Mouse (Mus musculus) midbrain, embryonic 14.5 days (tissue): ENCODE data around the gene Rpl6. TPM values are rescaled to one million over a fixed set of nuclear protein-coding genes. Genes with fewer than 3 reads are reported as not detected.
"Not testable (repeated sequence)": the region's sequence is repeated elsewhere in the genome, so short reads cannot be mapped to it uniquely, and the experiment has no call there.

ENCODE experiments used
- ATAC-seq: fragments of 200-750 bp; cut with Nextera tagmentation; 2 replicates; pipeline ENCODE4 v1.8.0; 2017; ENCODE audit warnings: moderate number of reproducible peaks, moderate library complexity; ENCODE audit not compliant: low FRiP score, low TSS enrichment
- DNase-seq: peaks from one replicate; pipeline ENCODE4 v3.0.0-alpha.2; 2015
- H3K27ac ChIP-seq: fragments of 300-500 bp; sonication (generic); replicated peaks from 2 replicates; pipeline ENCODE4 v1.5.1; 2014; ENCODE audit warnings: mild to moderate bottlenecking, low read depth, low read length, moderate library complexity
- H3K27me3 ChIP-seq: fragments of 300-500 bp; sonication (generic); 2 replicates; pipeline ENCODE4 v1.6.1; 2014; ENCODE audit warnings: low read length, control low read depth, mixed read lengths; ENCODE audit not compliant: control insufficient read depth, insufficient read depth
- H3K36me3 ChIP-seq: fragments of 300-500 bp; sonication (generic); 2 replicates; pipeline ENCODE4 v1.6.1; 2014; ENCODE audit warnings: low read length, control low read depth; ENCODE audit not compliant: control insufficient read depth, insufficient read depth
- H3K4me1 ChIP-seq: fragments of 300-500 bp; sonication (generic); 2 replicates; pipeline ENCODE4 v1.6.1; 2014; ENCODE audit warnings: mild to moderate bottlenecking, antibody characterized with exemption, low read length, control low read depth; ENCODE audit not compliant: control insufficient read depth, insufficient read depth
- H3K4me2 ChIP-seq: fragments of 300-500 bp; sonication (generic); 2 replicates; pipeline ENCODE4 v1.6.1; 2014; ENCODE audit warnings: mild to moderate bottlenecking, low read length, moderate library complexity
- H3K4me3 ChIP-seq: fragments of 300-500 bp; sonication (generic); replicated peaks from 2 replicates; pipeline ENCODE4 v1.5.1; 2014; ENCODE audit warnings: low read depth, low read length
- H3K9ac ChIP-seq: fragments of 300-500 bp; sonication (generic); replicated peaks from 2 replicates; pipeline ENCODE4 v1.6.1; 2014; ENCODE audit warnings: mild to moderate bottlenecking, low read length, moderate library complexity
- H3K9me3 ChIP-seq: fragments of 300-500 bp; sonication (generic); 2 replicates; pipeline ENCODE4 v1.6.1; 2016; ENCODE audit warnings: low read length, control low read depth, mixed read lengths; ENCODE audit not compliant: control insufficient read depth
- WGBS: fragments of 180-500 bp; shearing (Covaris S2); extraction: QIAGEN DNeasy Blood & Tissue Kit; methylation state at CpG from one replicate; pipeline ENCODE4 v1.1.7; 2014; 5-methylcytosine and 5-hydroxymethylcytosine counted together
- polyA plus RNA-seq: library from polyadenylated mRNA; unstranded; fragments of >200 nt; fragmentation: Nextera tagmentation; extraction: Ambion mirVana; gene quantifications from 2 replicates; pipeline ENCODE4 v1.2.1, GENCODE M21; 2014

Gene Rpl6
- polyA plus RNA-seq, 1 experiment from 2014 or later, result 438 TPM

DNA sequence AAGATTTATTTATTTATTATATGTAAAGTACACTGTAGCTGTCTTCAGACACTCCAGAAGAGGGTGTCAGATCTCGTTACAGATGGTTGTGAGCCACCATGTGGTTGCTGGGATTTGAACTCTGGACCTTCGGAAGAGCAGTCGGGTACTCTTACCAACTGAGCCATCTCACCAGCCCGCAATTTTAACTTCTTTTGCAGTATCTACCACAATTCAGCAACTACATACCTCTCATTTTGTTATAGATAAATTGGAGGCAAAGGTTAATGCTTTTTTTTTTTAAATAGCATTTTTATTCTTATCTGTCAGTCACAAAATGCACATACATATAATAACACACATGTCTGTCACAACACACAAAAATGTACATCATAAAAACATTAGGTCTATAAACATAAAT lies 19.7 kb downstream of the Rpl6 start:
- 96% methylated on average over 3 of the region's 4 CpGs for WGBS
- not testable (repeated sequence) for ATAC-seq, H3K27me3 ChIP-seq, H3K4me2 ChIP-seq, H3K9ac ChIP-seq, H3K9me3 ChIP-seq, DNase-seq, H3K27ac ChIP-seq, H3K4me3 ChIP-seq, H3K36me3 ChIP-seq
- H3K4me1 ChIP-seq, result peaks cover 10% of the 10 kb centered on the region

DNA sequence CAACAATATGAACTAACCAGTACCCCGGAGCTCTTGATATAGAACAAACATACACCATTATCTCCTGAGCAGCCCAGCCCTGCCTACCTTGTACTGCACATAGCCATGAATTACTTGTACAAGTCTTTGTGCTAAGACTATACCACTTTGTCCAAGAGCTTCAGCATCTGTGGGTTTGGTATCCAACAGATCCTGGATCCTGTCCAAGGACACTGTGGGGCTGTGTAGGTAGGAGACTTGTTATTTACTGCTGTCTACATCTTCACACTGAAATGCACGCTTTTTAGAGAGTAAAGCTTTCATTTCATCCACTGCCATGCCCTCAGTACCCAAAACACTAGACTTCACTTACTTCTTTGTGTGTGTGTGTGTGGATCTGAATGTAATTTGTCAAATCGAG lies 20.6 kb downstream of the Rpl6 start:
- no peaks in the 10 kb centered on the region for H3K27me3 ChIP-seq
- H3K36me3 ChIP-seq, result no peaks in the 10 kb centered on the region
- ATAC-seq (no peak), DNase-seq (no peak)
- no peak overlapping the region for H3K4me3 ChIP-seq
- WGBS, result 89% methylated on average over 3 of the region's 3 CpGs
- H3K4me1 ChIP-seq, result peaks cover 10% of the 10 kb centered on the region
- H3K9ac ChIP-seq, result no peak overlapping the region
- no peak overlapping the region for H3K27ac ChIP-seq
- no peaks in the 10 kb centered on the region for H3K9me3 ChIP-seq
- no peak overlapping the region for H3K4me2 ChIP-seq

DNA sequence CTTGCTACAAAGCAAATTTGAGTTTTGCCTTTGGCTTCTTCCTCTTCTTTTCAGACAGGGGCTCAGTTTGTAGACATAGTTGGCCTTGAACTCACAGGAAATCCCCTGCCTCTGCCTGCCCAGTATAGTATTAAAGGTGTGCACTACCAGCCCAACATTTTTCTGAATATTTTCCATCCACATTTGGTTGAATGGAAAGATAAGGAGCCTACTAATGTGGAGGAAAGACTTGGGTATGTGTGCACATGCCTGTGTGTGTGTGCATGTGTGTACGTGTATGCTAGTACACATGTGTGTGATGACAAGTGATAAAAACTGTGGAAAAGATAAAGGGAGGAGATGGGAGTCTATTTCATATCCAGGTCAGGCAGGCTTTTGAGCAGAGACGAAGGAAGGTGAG lies 21.6 kb downstream of the Rpl6 start:
- DNase-seq, result no peak
- no peak for ATAC-seq
- no peak overlapping the region for H3K4me2 ChIP-seq
- peaks cover 10% of the 10 kb centered on the region for H3K4me1 ChIP-seq
- H3K27ac ChIP-seq, result no peak overlapping the region
- no peaks in the 10 kb centered on the region for H3K27me3 ChIP-seq
- WGBS, result 89% methylated on average over 2 of the region's 2 CpGs
- no peaks in the 10 kb centered on the region for H3K9me3 ChIP-seq
- no peaks in the 10 kb centered on the region for H3K36me3 ChIP-seq
- H3K4me3 ChIP-seq, result no peak overlapping the region
- no peak overlapping the region for H3K9ac ChIP-seq

DNA sequence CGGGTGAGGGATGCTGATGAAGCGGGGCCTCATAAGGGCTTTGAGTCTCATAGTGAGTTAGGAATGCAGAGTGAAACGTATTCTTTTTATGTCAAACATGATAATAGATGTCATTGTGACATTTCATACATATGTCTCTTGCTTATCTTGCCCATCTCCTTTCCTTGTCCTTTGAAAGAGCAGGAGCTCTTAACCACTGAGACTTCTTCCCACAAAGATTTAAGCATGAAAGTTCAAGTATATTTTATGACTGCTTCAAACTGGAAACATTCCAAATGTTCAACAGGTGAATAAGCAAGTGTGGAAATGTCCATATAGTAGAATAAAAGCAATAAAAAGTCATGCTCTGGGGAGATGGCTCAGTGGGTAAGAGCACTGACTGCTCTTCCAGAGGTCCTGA lies 22.1 kb downstream of the Rpl6 start:
- Histone ChIP-seq H3K4me2 (no peak overlapping the region), H3K9ac (no peak overlapping the region), H3K36me3 (no peaks in the 10 kb centered on the region), H3K27ac (no peak overlapping the region), H3K4me1 (peaks cover 10% of the 10 kb centered on the region), H3K4me3 (no peak overlapping the region), H3K27me3 (no peaks in the 10 kb centered on the region), H3K9me3 (no peaks in the 10 kb centered on the region)
- DNase-seq, result no peak
- no peak for ATAC-seq
- 63% methylated on average over 3 of the region's 3 CpGs for WGBS

DNA sequence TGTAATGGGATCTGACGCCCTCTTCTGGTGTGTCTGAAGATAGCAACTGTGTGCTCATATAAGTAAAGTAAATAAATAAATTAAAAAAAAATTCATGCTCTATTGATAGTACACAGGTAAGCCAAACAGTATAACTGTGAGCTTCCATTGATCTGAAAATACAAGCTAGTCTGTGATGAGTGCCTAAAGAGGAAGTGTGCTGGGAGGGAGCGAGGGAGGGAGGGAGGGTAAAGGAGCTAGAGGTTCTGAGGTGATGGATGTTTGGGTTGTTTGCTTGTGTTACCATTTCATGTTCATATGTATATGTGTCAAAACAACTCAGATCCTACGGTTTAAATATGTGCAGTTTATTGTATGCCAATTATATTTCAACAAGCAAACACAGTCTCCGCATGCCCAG lies 22.6 kb downstream of the Rpl6 start:
- no peak for DNase-seq
- no peak overlapping the region for H3K4me3 ChIP-seq
- no peaks in the 10 kb centered on the region for H3K36me3 ChIP-seq
- WGBS, result 88% methylated on average over 4 of the region's 4 CpGs
- no peak for ATAC-seq
- H3K9me3 ChIP-seq, result no peaks in the 10 kb centered on the region
- H3K9ac ChIP-seq, result no peak overlapping the region
- peaks cover 10% of the 10 kb centered on the region for H3K4me1 ChIP-seq
- no peak overlapping the region for H3K4me2 ChIP-seq
- no peaks in the 10 kb centered on the region for H3K27me3 ChIP-seq
- no peak overlapping the region for H3K27ac ChIP-seq

DNA sequence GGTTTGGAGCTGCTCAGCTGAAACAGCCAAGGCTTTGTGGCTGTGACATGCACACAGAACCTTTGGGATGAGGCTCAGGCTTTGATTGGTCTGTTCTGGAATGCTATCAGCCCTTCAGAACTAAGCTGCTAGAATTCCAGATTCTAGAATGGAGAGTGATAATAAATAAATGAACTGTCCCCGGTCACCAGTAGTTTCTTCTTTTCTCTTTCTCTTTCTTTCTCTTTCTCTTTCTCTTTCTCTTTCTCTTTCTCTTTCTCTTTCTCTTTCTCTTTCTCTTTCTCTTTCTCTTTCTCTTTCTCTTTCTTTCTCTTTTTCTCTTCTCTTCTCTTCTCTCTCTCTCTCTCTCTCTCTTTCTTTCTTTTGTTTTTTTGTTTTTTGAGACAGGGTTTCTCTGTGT lies 23.0 kb downstream of the Rpl6 start:
- not testable (repeated sequence) for H3K36me3 ChIP-seq, H3K4me1 ChIP-seq, DNase-seq, H3K4me2 ChIP-seq, H3K4me3 ChIP-seq, H3K9ac ChIP-seq, ATAC-seq, H3K27ac ChIP-seq, H3K27me3 ChIP-seq, H3K9me3 ChIP-seq
- 90% methylated on average over 1 of the region's 1 CpGs for WGBS

DNA sequence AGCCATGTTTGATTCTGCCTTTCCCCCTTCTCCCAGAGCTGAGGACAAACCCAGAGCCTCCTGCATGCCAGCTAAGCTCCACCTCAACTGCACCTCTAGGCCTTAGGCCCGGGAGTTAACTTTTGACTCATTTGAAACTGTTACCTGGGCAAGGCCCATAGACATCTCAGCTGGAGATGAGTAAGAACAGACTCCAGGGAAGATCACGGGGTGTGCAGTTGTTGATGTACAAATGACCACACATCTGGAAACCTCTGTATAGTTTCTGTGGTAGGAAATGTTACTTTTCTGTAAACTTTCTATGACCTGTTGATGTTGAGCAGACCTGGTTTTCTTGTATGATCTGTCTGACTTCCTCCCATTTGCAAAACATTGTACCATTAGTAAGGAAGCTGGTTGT lies 24.9 kb downstream of the Rpl6 start:
- H3K36me3 ChIP-seq, result no peaks in the 10 kb centered on the region
- WGBS, result 95% methylated on average over 2 of the region's 2 CpGs
- no peaks in the 10 kb centered on the region for H3K9me3 ChIP-seq
- no peak overlapping the region for H3K4me3 ChIP-seq
- no peak for DNase-seq
- no peak for ATAC-seq
- no peak overlapping the region for H3K4me2 ChIP-seq
- no peak overlapping the region for H3K27ac ChIP-seq
- no peaks in the 10 kb centered on the region for H3K27me3 ChIP-seq
- no peaks in the 10 kb centered on the region for H3K4me1 ChIP-seq
- no peak overlapping the region for H3K9ac ChIP-seq

DNA sequence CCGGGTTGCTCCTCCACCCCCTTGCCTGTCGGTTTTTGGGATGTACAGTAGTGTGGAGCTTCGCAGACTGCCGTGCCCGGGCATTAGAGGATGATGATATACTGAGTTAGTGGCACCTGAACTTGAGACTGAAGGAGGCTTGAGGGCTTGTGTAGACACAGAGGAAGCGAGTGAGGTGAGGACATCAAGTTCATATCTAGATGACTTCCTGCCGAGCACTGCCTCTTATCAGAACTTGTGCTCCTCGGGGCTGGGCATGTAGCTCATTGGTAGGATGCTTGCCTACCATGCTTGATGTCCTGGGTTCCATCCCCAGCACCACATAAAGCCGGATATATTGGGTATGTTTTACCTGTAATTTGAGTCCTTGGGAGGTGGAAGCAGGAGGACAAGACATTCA lies 26.5 kb downstream of the Rpl6 start:
- H3K4me1 ChIP-seq, result no peaks in the 10 kb centered on the region

DNA sequence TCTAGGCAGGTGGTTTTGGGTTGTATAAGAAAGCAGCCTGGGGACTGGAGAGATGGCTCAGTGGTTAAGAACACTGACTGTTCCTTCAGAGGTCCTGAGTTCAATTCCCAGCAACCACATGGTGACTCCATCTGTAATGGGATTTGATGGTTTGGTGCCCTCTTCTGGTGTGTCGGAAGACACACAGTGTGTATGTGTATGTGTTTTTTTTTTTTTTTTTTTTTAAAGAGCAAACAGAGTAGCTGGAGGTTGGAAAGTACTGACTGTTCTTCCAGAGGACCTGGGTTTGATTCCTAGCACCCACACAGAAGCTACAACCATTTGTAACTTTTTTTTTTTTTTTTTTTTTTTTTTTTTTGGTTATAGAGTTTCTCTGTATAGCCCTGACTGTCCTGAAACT lies 28.5 kb downstream of the Rpl6 start:
- H3K4me1 ChIP-seq, result no peaks in the 10 kb centered on the region
- H3K27me3 ChIP-seq, result no peaks in the 10 kb centered on the region
- no peak overlapping the region for H3K27ac ChIP-seq
- no peaks in the 10 kb centered on the region for H3K36me3 ChIP-seq
- ATAC-seq, result no peak
- H3K9ac ChIP-seq, result no peak overlapping the region
- DNase-seq, result no peak
- no peaks in the 10 kb centered on the region for H3K9me3 ChIP-seq
- no peak overlapping the region for H3K4me2 ChIP-seq
- H3K4me3 ChIP-seq, result no peak overlapping the region
- WGBS, result 97% methylated on average over 1 of the region's 1 CpGs

More for the DNA sequence above, 26.5 kb downstream of the Rpl6 start:
- H3K36me3 ChIP-seq, result no peaks in the 10 kb centered on the region
- H3K4me2 ChIP-seq, result no peak overlapping the region
- H3K9ac ChIP-seq, result no peak overlapping the region
- DNase-seq, result no peak
- no peak for ATAC-seq
- H3K27me3 ChIP-seq, result no peaks in the 10 kb centered on the region
- no peak overlapping the region for H3K4me3 ChIP-seq
- WGBS, result 98% methylated on average over 9 of the region's 9 CpGs
- H3K27ac ChIP-seq, result no peak overlapping the region
- no peaks in the 10 kb centered on the region for H3K9me3 ChIP-seq
